Mouse (Mus musculus) thymus, adult 2 months (tissue): Measurements from ENCODE around the gene A030005K14Rik.

Experiments used
- CTCF ChIP-seq: fragments of 200-500 bp; IDR thresholded peaks from 2 replicates; pipeline ENCODE4 v1.5.1; 2012; ENCODE audit warnings: mild to moderate bottlenecking, control low read depth, low read length, moderate library complexity, borderline replicate concordance; ENCODE audit not compliant: control insufficient read depth, poor library complexity, insufficient read depth; ENCODE audit errors: extremely low read depth
- POLR2A ChIP-seq: fragments of 200-500 bp; IDR thresholded peaks from 2 replicates; pipeline ENCODE4 v1.6.1; 2012; ENCODE audit warnings: mild to moderate bottlenecking, low read length, control low read depth, moderate library complexity; ENCODE audit not compliant: control insufficient read depth, poor library complexity, insufficient read depth; ENCODE audit errors: extremely low read depth

DNA sequence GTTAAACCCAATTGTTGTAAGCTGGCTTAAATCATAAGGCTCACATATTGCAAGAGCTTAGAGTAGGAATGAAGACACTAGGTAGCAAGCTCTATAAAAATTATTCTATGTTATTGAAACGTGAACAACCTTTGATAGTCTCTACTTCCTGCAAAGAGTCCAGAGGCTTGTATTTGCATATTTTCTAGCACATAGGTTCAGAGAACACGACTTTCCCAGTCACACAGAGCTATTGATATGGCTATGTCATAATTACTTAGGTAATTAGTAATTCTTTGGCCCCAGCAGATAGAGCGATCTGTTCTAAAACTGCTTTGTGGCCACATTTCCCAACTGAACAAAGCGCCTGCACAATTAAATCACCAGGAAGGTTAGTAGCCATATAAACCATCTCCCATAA lies 37.8 kb upstream of the A030005K14Rik start:
- TF ChIP-seq CTCF (no peak), POLR2A (no peak)
